Mouse (Mus musculus): ENCODE measurements around the gene 9230102O04Rik. TPM values are rescaled to one million over a fixed set of nuclear protein-coding genes. Genes with fewer than 3 reads are reported as not detected.

The 9230102O04Rik gene
- 0.82 TPM in 1 of 2 replicates, not detected in the other for polyA plus RNA-seq (2016; fragmentation: Nextera tagmentation; extraction: Ambion mirVana)

- Histone ChIP-seq H3K9me3 (no peaks in the 10 kb centered on the region), H3K27me3 (replicated peaks; ENCODE audit: low read depth, poor library complexity, severe bottlenecking) (peaks cover 98% of the 10 kb centered on the region), H3K36me3 (replicated peaks) (no peaks in the 10 kb centered on the region), H3K27ac (replicated peaks) (no peak within 1 kb of the TSS), H3K4me3 (peak within 1 kb of the TSS; percentile 46), H3K4me1 (peaks cover 27% of the 10 kb centered on the region)
- WGBS, result under 1% methylated on average over 30 of the region's 30 CpGs
- DNase-seq (ENCODE audit: low spot score), result peak; percentile 74
Measured at GRCm38 (mm10) chr2:9888913-9889650, at the start of gene 9230102O04Rik. Gene 9230102O04Rik (minus strand): TSS chr2:9889540.

GRCm38 (mm10) chr2:9935965-9936364 lies 46.6 kb upstream of the 9230102O04Rik start:
- peak; percentile 13 for DNase-seq (ENCODE audit: low spot score)
- Histone ChIP-seq H3K9me3 (no peaks in the 10 kb centered on the region), H3K4me3 (no peak overlapping the region), H3K27me3 (replicated peaks; ENCODE audit: low read depth, poor library complexity, severe bottlenecking) (no peaks in the 10 kb centered on the region), H3K27ac (replicated peaks) (no peak overlapping the region), H3K36me3 (replicated peaks) (peaks cover 15% of the 10 kb centered on the region), H3K4me1 (peaks cover 10% of the 10 kb centered on the region)
- 17% methylated on average over 1 of the region's 1 CpGs for WGBS

- Histone ChIP-seq H3K9me3 (no peaks in the 10 kb centered on the region), H3K4me3 (no peak overlapping the region), H3K27me3 (replicated peaks; ENCODE audit: low read depth, poor library complexity, severe bottlenecking) (no peaks in the 10 kb centered on the region), H3K27ac (replicated peaks) (no peak overlapping the region), H3K36me3 (replicated peaks) (peaks cover 23% of the 10 kb centered on the region), H3K4me1 (peaks cover 7% of the 10 kb centered on the region)
- DNase-seq (ENCODE audit: low spot score), result no peak
- WGBS, result 81% methylated on average over 4 of the region's 4 CpGs
Measured at GRCm38 (mm10) chr2:9926905-9927283, 37.6 kb upstream of the 9230102O04Rik start.

GRCm38 (mm10) chr2:9926194-9926904 lies 37.0 kb upstream of the 9230102O04Rik start:
- Histone ChIP-seq H3K4me1 (peaks cover 7% of the 10 kb centered on the region), H3K27ac (replicated peaks) (no peak overlapping the region), H3K36me3 (replicated peaks) (peaks cover 25% of the 10 kb centered on the region), H3K4me3 (no peak overlapping the region), H3K27me3 (replicated peaks; ENCODE audit: low read depth, poor library complexity, severe bottlenecking) (no peaks in the 10 kb centered on the region), H3K9me3 (no peaks in the 10 kb centered on the region)
- WGBS, result 45% methylated on average over 7 of the region's 7 CpGs
- DNase-seq (ENCODE audit: low spot score), result no peak

DNA sequence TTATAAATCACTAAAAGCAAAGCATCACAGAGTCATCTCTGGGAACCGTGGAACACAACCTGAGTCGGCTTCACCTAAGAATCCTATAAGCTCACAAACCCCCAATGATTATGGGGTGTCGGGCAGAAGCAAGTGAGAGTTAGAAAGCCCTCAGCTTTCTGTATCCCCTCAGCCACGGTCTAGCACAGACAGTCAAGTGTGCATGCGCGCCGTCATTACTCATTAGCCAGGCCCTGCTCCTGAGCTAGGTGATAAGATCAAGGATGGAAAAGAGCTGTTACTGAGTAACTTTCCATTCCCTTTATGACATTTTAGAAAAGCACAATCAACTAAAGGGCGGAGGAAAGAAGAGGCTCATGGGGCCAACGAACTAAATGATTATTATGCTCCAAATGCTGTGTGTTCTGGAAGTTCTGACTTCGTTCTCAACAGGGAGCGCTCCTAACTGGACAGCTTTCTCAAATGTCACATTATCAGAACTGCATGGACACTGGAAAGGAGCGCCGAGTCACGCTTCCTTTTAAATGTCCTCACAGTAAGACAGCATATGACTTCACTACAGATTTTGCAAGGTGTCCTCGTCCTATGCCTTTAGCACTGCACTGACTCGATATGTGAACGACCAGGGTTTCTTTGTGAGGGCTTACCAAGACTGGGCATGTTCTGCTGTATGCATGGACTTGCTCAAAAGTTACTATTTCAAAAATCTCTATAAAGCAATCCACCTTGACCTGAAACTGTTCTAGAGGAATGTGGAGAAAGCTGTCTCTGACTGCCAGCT lies 29.5 kb upstream of the 9230102O04Rik start:
- whole genome bisulfite sequencing, result 91% methylated on average over 17 of the region's 17 CpGs

GRCm38 (mm10) chr2:9917602-9918001 lies 28.3 kb upstream of the 9230102O04Rik start:
- WGBS, result 93% methylated on average over 9 of the region's 9 CpGs
- no peak for DNase-seq (ENCODE audit: low spot score)
- Histone ChIP-seq H3K27ac (replicated peaks) (no peak overlapping the region), H3K36me3 (replicated peaks) (peaks cover 44% of the 10 kb centered on the region), H3K4me3 (no peak overlapping the region), H3K9me3 (no peaks in the 10 kb centered on the region), H3K27me3 (replicated peaks; ENCODE audit: low read depth, poor library complexity, severe bottlenecking) (no peaks in the 10 kb centered on the region), H3K4me1 (no peaks in the 10 kb centered on the region)

More for the DNA sequence above, 29.5 kb upstream of the 9230102O04Rik start:
- DNase-seq (ENCODE audit: low spot score), result no peak
- Histone ChIP-seq H3K4me3 (no peak overlapping the region), H3K9me3 (no peaks in the 10 kb centered on the region), H3K27ac (replicated peaks) (no peak overlapping the region), H3K27me3 (replicated peaks; ENCODE audit: low read depth, poor library complexity, severe bottlenecking) (no peaks in the 10 kb centered on the region), H3K4me1 (no peaks in the 10 kb centered on the region), H3K36me3 (replicated peaks) (peaks cover 54% of the 10 kb centered on the region)

DNA sequence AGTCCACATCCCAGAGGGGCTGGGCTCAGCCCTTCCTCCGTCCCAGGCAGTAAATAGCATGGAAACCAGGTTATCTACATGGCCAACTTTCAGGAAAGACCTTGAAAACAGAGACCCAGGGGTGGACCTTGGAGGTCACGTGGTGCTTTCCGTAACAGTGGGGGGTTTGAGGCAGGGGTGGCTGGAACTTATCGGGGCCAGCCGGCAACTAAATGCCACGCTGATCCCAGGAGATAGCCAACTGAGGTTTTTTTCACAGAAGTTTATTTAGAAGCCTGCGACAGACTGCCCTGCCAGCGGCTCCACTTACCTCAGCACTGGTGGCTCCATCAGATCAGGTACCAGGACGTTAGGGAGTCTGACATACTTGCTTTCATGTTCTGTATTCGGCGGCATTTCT lies 16.7 kb upstream of the 9230102O04Rik start:
- Histone ChIP-seq H3K4me3 (peak overlapping the region; percentile 45), H3K27me3 (replicated peaks; ENCODE audit: low read depth, poor library complexity, severe bottlenecking) (peaks cover 16% of the 10 kb centered on the region), H3K27ac (replicated peaks) (0 out of 2 replicates have a peak overlapping the region, but pooled peaks have one; percentile 35), H3K36me3 (replicated peaks) (no peaks in the 10 kb centered on the region), H3K4me1 (peaks cover 9% of the 10 kb centered on the region), H3K9me3 (no peaks in the 10 kb centered on the region)
- 5% methylated on average over 11 of the region's 11 CpGs for WGBS
- DNase-seq (ENCODE audit: low spot score), result peak; percentile 58

GRCm38 (mm10) chr2:9903854-9904560 lies 14.7 kb upstream of the 9230102O04Rik start:
- H3K9me3 ChIP-seq, result no peaks in the 10 kb centered on the region

GRCm38 (mm10) chr2:9897846-9898245 lies 8.5 kb upstream of the 9230102O04Rik start:
- peak; percentile 13 for DNase-seq (ENCODE audit: low spot score)
- H3K4me1 ChIP-seq, result peaks cover 27% of the 10 kb centered on the region
- 4% methylated on average over 8 of the region's 8 CpGs for WGBS

More at GRCm38 (mm10) chr2:9903854-9904560, 14.7 kb upstream of the 9230102O04Rik start:
- no peak overlapping the region for H3K4me3 ChIP-seq
- H3K4me1 ChIP-seq, result peaks cover 9% of the 10 kb centered on the region
- H3K36me3 ChIP-seq (replicated peaks), result no peaks in the 10 kb centered on the region
- H3K27ac ChIP-seq (replicated peaks), result no peak overlapping the region
- no peak for DNase-seq (ENCODE audit: low spot score)
- peaks cover 32% of the 10 kb centered on the region for H3K27me3 ChIP-seq (replicated peaks; ENCODE audit: low read depth, poor library complexity, severe bottlenecking)
- 75% methylated on average over 14 of the region's 14 CpGs for WGBS

DNA sequence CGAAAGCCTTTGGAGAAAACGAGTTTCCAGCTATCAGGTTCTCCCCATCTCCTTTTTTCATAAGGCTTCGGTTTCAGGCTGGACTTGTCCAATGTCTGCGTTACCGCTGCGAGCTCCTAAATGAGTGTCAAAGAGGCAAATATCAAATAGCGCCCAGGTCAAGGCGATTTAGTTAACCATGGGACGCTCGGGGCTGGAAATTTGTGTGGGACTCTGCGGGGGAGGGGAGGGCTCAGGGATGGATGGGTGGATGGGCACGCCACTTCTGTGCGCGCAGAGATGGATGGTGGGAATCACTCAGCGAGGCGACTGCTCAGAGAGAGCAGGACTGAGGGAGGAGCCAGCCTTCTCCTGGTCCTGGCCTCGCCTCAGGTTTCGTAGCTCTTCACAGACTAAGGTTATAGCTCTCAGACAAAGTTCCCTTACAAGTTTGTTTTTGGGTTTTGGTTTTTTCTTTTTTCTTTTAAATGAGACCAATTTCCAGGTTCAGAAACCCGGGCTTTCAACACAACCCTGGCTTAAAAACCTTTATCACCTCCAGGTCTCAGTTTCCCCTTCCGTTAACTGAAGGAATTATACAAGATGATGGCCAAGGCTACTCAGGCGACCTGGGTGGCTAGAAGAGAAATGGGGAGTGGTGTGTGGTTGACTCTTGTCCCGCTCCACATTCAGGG lies 6.9 kb upstream of the 9230102O04Rik start:
- DNase-seq (ENCODE audit: low spot score), result peak; percentile 58
- WGBS, result under 1% methylated on average over 22 of the region's 22 CpGs
- Histone ChIP-seq H3K9me3 (no peaks in the 10 kb centered on the region), H3K27ac (replicated peaks) (no peak overlapping the region), H3K4me1 (peaks cover 27% of the 10 kb centered on the region), H3K36me3 (replicated peaks) (no peaks in the 10 kb centered on the region), H3K4me3 (peak overlapping the region; percentile 39), H3K27me3 (replicated peaks; ENCODE audit: low read depth, poor library complexity, severe bottlenecking) (peaks cover 93% of the 10 kb centered on the region)

More at GRCm38 (mm10) chr2:9897846-9898245, 8.5 kb upstream of the 9230102O04Rik start:
- Histone ChIP-seq H3K36me3 (replicated peaks) (no peaks in the 10 kb centered on the region), H3K27ac (replicated peaks) (no peak overlapping the region), H3K27me3 (replicated peaks; ENCODE audit: low read depth, poor library complexity, severe bottlenecking) (peaks cover 86% of the 10 kb centered on the region), H3K4me3 (no peak overlapping the region), H3K9me3 (no peaks in the 10 kb centered on the region)

DNA sequence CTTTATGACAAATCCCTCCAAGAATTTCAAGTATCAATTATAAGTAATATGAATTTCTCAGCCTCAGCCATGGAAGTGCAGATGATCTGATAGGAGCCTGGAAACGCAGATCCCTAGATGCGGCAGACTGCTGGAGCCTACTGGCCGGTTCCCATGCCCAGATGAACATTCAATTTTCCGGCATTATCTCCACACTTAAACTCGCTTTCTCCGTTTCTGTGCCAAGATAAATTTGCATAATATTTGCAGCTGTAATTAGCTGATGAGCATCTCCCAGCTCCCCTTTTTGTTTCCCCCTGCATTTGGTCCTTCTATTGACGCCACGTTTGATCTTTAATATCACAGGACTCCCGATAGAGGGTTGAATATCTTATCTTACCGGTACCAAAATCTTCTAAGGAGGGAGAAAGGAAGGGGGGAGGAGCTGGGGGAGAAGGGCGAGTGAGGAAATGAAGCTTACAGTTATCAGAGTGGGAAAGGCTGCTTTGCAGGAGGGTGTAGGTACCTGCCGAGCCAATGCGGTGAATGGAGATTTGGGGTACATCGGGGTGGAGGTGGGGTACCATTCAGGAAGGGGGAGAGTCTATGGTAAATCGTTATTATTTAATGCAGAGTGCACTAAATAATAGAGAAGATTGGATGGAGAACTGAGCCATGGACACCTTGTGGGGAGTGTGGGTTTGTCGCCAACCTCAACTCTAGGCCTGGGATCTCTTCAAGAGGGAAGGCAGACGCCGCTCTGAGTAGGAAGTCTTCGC lies 5.7 kb upstream of the 9230102O04Rik start:
- DNase-seq (ENCODE audit: low spot score), result peak; percentile 18
- Histone ChIP-seq H3K4me3 (no peak overlapping the region; the same call in 1 of the 2 replicates), H3K36me3 (replicated peaks) (no peaks in the 10 kb centered on the region), H3K27ac (replicated peaks) (no peak overlapping the region), H3K9me3 (no peaks in the 10 kb centered on the region), H3K4me1 (peaks cover 27% of the 10 kb centered on the region), H3K27me3 (replicated peaks; ENCODE audit: low read depth, poor library complexity, severe bottlenecking) (peaks cover 98% of the 10 kb centered on the region)
- whole genome bisulfite sequencing, result under 1% methylated on average over 19 of the region's 19 CpGs

Measured in embryonic facial prominence, embryonic 10.5 days (tissue).